Mouse (Mus musculus) left cerebral cortex, postnatal 14 days (tissue): ENCODE results near the gene Fes. TPM values are rescaled to one million over a fixed set of nuclear protein-coding genes. Genes with fewer than 3 reads are reported as not detected.

Experiments
- DNase-seq, 2 experiments: peaks; one replicate each; pipeline ENCODE4 v3.0.0; 2021 to 2022; ENCODE audit warnings: low spot score in 2 of 2, mixed read lengths in 1 of 2
- intact Hi-C: fragments of 180-260 bp; cut with DNase I; formaldehyde crosslinking; loops from one replicate; pipeline ENCODE4 v1.15.1; 2025
- long read RNA-seq, 2 experiments: library from polyadenylated mRNA; stranded (forward); transcript quantifications; one replicate each; pipeline ENCODE4 v2.0.0; 2021
- total RNA-seq, 2 experiments: library from RNA; stranded (reverse); gene quantifications; 2 replicates each; pipeline ENCODE4 v1.2.3; 2021

Fes gene
- 1 to 10 TPM; 5.6 to 6.7 TPM for total RNA-seq
- long read RNA-seq, experiment 1, partial matches to known transcripts: 2 of 4 reads
- long read RNA-seq, experiment 1, other reads (novel, unspliced or antisense): 1 of 4 reads
- long read RNA-seq, experiment 2, partial matches to known transcripts: 1 of 5 reads
- long read RNA-seq, experiment 2, other reads (novel, unspliced or antisense): 2 of 5 reads

- peak in 1 of 2 experiments; percentile 52 for DNase-seq
- intact Hi-C loops: loop anchor here (5.0 to 10.0 kb wide), 2 partner anchors 307 to 339 kb away; no protein-coding TSS in a partner anchor
Measured at GRCm38 (mm10) chr7:80387633-80388543, at the start of gene Fes. TSS of gene Fes (minus strand) at chr7:80387946.

GRCm38 (mm10) chr7:80436571-80436970 lies 48.8 kb upstream of the Fes start:
- intact Hi-C loops: no loop called here
- no peak for DNase-seq

- intact Hi-C loops: no loop called here
Measured at GRCm38 (mm10) chr7:80435594-80435993, 47.8 kb upstream of the Fes start.

GRCm38 (mm10) chr7:80429661-80430060 lies 41.9 kb upstream of the Fes start:
- intact Hi-C loops: no loop called here

More at GRCm38 (mm10) chr7:80435594-80435993, 47.8 kb upstream of the Fes start:
- DNase-seq: no peak

GRCm38 (mm10) chr7:80427730-80428129 lies 40.0 kb upstream of the Fes start:
- DNase-seq: no peak
- intact Hi-C loops: no loop called here

More at GRCm38 (mm10) chr7:80429661-80430060, 41.9 kb upstream of the Fes start:
- DNase-seq: no peak

- intact Hi-C loops: no loop called here
- no peak for DNase-seq
Measured at GRCm38 (mm10) chr7:80426363-80426762, 38.6 kb upstream of the Fes start.

GRCm38 (mm10) chr7:80424722-80425121 lies 37.0 kb upstream of the Fes start:
- intact Hi-C loops: no loop called here
- DNase-seq: no peak

- peak in 1 of 2 experiments; percentile 44 for DNase-seq
- intact Hi-C loops: no loop called here
Measured at GRCm38 (mm10) chr7:80422759-80423480, 35.2 kb upstream of the Fes start.

- no peak for DNase-seq
- intact Hi-C loops: no loop called here
Measured at GRCm38 (mm10) chr7:80421576-80421975, 33.8 kb upstream of the Fes start.

GRCm38 (mm10) chr7:80420586-80420985 lies 32.8 kb upstream of the Fes start:
- intact Hi-C loops: no loop called here
- no peak for DNase-seq

- intact Hi-C loops: no loop called here
- DNase-seq: no peak
Measured at GRCm38 (mm10) chr7:80419278-80419677, 31.5 kb upstream of the Fes start.

GRCm38 (mm10) chr7:80418036-80418435 lies 30.3 kb upstream of the Fes start:
- no peak for DNase-seq
- intact Hi-C loops: no loop called here

- no peak for DNase-seq
- intact Hi-C loops: no loop called here
Measured at GRCm38 (mm10) chr7:80417601-80418000, 29.9 kb upstream of the Fes start.

- no peak for DNase-seq
- intact Hi-C loops: no loop called here
Measured at GRCm38 (mm10) chr7:80416969-80417368, 29.2 kb upstream of the Fes start.

GRCm38 (mm10) chr7:80414303-80414855 lies 26.6 kb upstream of the Fes start:
- DNase-seq: no peak
- intact Hi-C loops: no loop called here

- intact Hi-C loops: no loop called here
- no peak for DNase-seq
Measured at GRCm38 (mm10) chr7:80413512-80414302, 26.0 kb upstream of the Fes start.

GRCm38 (mm10) chr7:80412781-80413180 lies 25.0 kb upstream of the Fes start:
- no peak for DNase-seq
- intact Hi-C loops: no loop called here

GRCm38 (mm10) chr7:80412279-80412678 lies 24.5 kb upstream of the Fes start:
- DNase-seq: peak; percentile 82 to 96
- intact Hi-C loops: no loop called here

GRCm38 (mm10) chr7:80410380-80410779 lies 22.6 kb upstream of the Fes start:
- no peak for DNase-seq
- intact Hi-C loops: no loop called here
